Mouse (Mus musculus): ENCODE results near the gene Bloc1s1. TPM values are rescaled to one million over a fixed set of nuclear protein-coding genes. Genes with fewer than 3 reads are reported as not detected.

The Bloc1s1 gene
- polyA plus RNA-seq, 1 experiment from 2014 or later: 83.0 TPM

DNA sequence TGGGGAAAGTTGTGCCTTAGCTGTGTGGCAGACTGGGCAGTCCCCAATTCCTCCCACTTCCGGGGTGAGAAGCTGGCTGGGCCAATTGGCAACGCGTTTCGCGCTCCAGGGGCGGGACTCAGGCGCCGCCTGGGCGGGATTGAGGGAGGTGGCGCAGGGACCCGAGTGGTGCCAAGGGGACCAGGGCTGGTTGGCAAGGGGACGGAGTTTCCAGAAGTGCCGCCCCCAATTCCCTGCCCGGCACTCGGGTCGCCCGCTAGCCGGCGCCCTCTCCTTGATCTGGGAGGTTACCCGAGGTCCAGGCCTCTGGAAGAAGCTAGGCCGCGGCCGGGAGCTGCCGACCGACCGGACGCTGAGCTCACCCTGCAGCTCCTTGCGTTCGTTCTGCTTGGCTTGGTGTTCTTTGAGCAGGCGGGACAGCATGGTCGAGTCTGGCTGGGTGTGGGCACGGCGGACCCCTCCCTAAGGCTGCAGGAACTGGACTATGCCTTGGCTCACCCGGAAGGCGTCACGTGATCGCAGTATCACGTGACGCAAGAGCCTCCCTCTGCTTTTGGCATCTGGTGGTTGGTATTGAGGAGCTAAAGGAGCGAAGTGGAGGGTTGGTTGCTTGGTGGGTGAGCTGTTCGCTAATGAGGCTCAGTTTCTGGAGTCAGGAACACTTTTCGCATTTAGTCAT lies 683 bp downstream of the Bloc1s1 start:
- ATAC-seq: peak; percentile 98
- peaks cover 8% of the 10 kb centered on the region for H3K36me3 ChIP-seq
- peak overlapping the region; percentile 85 for H3K27ac ChIP-seq
- peaks cover 17% of the 10 kb centered on the region for H3K27me3 ChIP-seq (replicated peaks)
- peak overlapping the region; percentile 84 for H3K9ac ChIP-seq
- H3K4me2 ChIP-seq: peak overlapping the region; percentile 84
- H3K9me3 ChIP-seq (replicated peaks): no peaks in the 10 kb centered on the region
- peak overlapping the region; percentile 94 for H3K4me3 ChIP-seq
- peaks cover 39% of the 10 kb centered on the region for H3K4me1 ChIP-seq
- under 1% methylated on average over 42 of the region's 42 CpGs for WGBS (ENCODE audit: insufficient replicate concordance)

GRCm38 (mm10) chr10:128922822-128923012 lies 1.1 kb downstream of the Bloc1s1 start, which contains the start of gene Rdh5:
Gene Rdh5 (minus strand): TSS chr10:128922888.
- Histone ChIP-seq H3K9me3 (replicated peaks) (no peaks in the 10 kb centered on the region), H3K9ac (peak within 1 kb of the TSS; percentile 84), H3K36me3 (peaks cover 12% of the 10 kb centered on the region), H3K27me3 (replicated peaks) (peaks cover 13% of the 10 kb centered on the region; the same call in 1 of the 2 replicates), H3K27ac (peak within 1 kb of the TSS; percentile 85), H3K4me3 (peak within 1 kb of the TSS; percentile 94), H3K4me1 (peaks cover 44% of the 10 kb centered on the region), H3K4me2 (peak within 1 kb of the TSS; percentile 84)
- 13% methylated on average over 1 of the region's 1 CpGs for WGBS (ENCODE audit: insufficient replicate concordance)
- ATAC-seq: no peak

DNA sequence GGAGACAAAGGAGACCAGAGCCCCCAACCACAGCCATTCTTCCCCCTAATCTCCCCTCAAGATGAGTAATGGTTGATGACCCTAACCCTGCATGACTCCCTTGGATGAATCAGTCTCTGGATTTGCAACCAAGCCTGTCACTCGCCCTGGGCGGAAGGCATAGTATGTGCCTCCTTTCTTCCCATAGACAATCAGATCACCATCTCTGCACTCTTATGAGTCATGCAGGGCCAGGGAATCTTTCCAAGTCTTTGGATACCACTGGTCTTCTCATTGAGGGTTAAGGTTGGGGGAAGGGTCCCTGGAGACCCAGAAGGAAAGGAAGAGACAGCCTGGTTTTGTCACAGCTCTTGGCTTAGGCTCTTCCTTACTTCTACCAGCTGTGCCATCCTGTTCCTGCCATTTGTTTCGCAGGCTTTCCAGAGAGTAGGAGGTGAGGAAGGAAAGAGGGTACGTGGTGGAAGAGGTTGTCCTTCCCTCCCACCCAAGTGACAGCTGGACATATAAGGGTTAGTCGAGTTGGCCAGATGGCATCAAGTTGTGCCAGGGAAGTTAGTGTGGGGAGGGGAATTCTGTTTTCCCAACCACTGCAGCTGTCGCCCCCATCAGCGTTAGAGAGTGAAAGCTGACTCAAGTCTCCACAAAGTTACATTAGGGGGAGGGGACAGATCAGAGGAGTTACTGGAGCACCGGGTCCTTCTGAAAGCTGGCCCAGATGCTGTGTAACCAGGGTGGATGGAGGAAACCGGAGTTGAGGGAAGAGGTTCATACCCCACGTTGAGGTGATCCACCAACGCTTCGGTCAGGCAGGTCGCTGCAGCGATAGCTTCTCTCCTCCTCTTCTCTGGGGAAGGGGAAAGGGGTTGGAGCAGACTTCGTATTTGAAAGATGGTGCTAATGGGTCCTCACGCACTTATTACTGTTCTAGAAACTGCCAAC lies 1.7 kb downstream of the Bloc1s1 start:
- no peak for ATAC-seq
- H3K4me1 ChIP-seq: peaks cover 45% of the 10 kb centered on the region

DNA sequence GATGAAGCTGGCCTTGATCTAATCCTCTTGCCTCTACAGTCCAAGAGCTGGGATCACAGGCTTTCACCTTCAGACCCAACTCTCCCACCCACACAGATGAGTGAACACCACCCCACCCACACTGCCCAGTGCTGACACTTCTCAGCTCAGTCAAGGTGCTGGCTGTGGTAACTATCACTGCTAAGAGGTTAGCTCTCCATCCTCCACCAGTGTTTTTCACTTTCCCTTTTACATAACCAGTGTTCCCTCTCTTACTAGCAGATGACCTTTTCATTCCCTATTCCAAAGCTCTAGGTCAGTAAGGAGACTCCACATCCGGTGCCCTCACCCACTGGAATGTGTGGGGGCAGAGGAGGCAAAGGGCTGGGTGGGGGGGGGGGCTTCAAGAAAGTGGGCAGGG lies 2.6 kb downstream of the Bloc1s1 start:
- no peak overlapping the region for H3K4me3 ChIP-seq
- ATAC-seq: no peak
- no peaks in the 10 kb centered on the region for H3K9me3 ChIP-seq (replicated peaks)
- peaks cover 45% of the 10 kb centered on the region for H3K4me1 ChIP-seq
- 55% methylated on average over 1 of the region's 1 CpGs for WGBS (ENCODE audit: insufficient replicate concordance)
- no peak overlapping the region for H3K9ac ChIP-seq
- no peak overlapping the region for H3K27ac ChIP-seq
- H3K4me2 ChIP-seq: no peak overlapping the region
- 0 out of 2 replicates have a peak, but pooled peaks cover 8% of the 10 kb centered on the region for H3K27me3 ChIP-seq (replicated peaks)
- H3K36me3 ChIP-seq: peaks cover 19% of the 10 kb centered on the region

More for the DNA sequence above, 1.7 kb downstream of the Bloc1s1 start:
- no peaks in the 10 kb centered on the region for H3K9me3 ChIP-seq (replicated peaks)
- peaks cover 8% of the 10 kb centered on the region; the same call in 1 of the 2 replicates for H3K27me3 ChIP-seq (replicated peaks)
- H3K9ac ChIP-seq: peak overlapping the region; percentile 84
- peak overlapping the region; percentile 94 for H3K4me3 ChIP-seq
- H3K27ac ChIP-seq: peak overlapping the region; percentile 85
- 64% methylated on average over 16 of the region's 16 CpGs for WGBS (ENCODE audit: insufficient replicate concordance)
- H3K4me2 ChIP-seq: peak overlapping the region; percentile 84
- H3K36me3 ChIP-seq: peaks cover 13% of the 10 kb centered on the region

DNA sequence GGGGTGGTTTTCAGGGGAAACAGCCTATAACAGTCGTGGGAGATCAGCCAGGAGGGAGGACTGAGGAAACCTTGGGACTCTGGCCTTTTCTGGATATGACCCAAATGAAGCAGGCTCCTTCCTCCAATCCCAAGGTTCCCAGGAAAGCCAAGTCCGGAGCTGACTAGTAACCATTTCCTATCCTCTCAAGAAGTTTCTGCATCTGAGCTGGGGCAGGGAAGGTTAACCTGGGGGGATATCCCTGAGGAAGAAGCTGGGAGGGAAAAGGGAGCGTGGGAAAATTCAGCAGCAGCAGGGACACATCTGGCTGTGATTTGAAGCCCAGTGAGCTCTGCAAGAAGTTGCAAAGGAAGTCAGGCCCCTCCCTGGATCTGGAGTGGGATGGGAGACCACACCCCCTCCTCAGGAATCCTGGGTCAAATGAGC lies 3.1 kb downstream of the Bloc1s1 start:
- 69% methylated on average over 3 of the region's 3 CpGs for WGBS (ENCODE audit: insufficient replicate concordance)

GRCm38 (mm10) chr10:128919966-128920365 lies 3.9 kb downstream of the Bloc1s1 start:
- Histone ChIP-seq H3K4me2 (no peak overlapping the region), H3K9me3 (replicated peaks) (no peaks in the 10 kb centered on the region), H3K4me3 (no peak overlapping the region), H3K9ac (no peak overlapping the region), H3K36me3 (peaks cover 26% of the 10 kb centered on the region), H3K27ac (no peak overlapping the region), H3K4me1 (peaks cover 45% of the 10 kb centered on the region), H3K27me3 (replicated peaks) (0 out of 2 replicates have a peak, but pooled peaks cover 8% of the 10 kb centered on the region)
- ATAC-seq: no peak
- WGBS (ENCODE audit: insufficient replicate concordance): 80% methylated on average over 7 of the region's 7 CpGs

More for the DNA sequence above, 3.1 kb downstream of the Bloc1s1 start:
- Histone ChIP-seq H3K27ac (no peak overlapping the region), H3K9me3 (replicated peaks) (no peaks in the 10 kb centered on the region), H3K4me3 (no peak overlapping the region), H3K36me3 (peaks cover 19% of the 10 kb centered on the region), H3K4me2 (no peak overlapping the region), H3K9ac (no peak overlapping the region), H3K27me3 (replicated peaks) (0 out of 2 replicates have a peak, but pooled peaks cover 8% of the 10 kb centered on the region), H3K4me1 (peaks cover 45% of the 10 kb centered on the region)
- no peak for ATAC-seq

DNA sequence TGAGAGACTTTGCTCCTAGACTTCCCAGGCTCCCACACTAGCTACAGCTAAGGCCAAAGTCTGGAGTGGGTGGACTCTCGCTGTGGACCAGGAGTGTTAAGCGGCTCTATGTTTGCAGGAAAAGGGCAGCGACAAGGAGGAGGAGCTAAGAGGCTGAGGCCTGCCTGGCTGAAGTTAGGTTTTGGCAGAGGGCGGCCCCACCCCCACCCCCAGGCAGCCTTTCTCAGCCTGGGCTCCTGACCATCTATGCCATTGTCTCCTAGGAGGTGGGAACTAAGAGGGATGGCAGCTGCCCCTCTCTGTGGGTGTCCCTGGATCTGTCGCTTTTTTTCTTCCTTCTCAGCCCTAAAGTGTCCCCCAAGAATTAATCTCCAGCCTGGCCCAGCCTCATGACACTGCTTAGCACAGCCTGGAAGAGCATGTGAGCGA lies 4.6 kb downstream of the Bloc1s1 start:
- ATAC-seq: no peak
- Histone ChIP-seq H3K4me1 (peaks cover 44% of the 10 kb centered on the region), H3K27ac (peak overlapping the region; percentile 36), H3K4me2 (no peak overlapping the region), H3K9me3 (replicated peaks) (no peaks in the 10 kb centered on the region), H3K9ac (no peak overlapping the region), H3K4me3 (no peak overlapping the region), H3K36me3 (peaks cover 31% of the 10 kb centered on the region), H3K27me3 (replicated peaks) (0 out of 2 replicates have a peak, but pooled peaks cover 1% of the 10 kb centered on the region)
- 34% methylated on average over 6 of the region's 6 CpGs for WGBS (ENCODE audit: insufficient replicate concordance)

- no peak overlapping the region for H3K4me3 ChIP-seq
- H3K4me1 ChIP-seq: peaks cover 35% of the 10 kb centered on the region
- H3K9me3 ChIP-seq (replicated peaks): no peaks in the 10 kb centered on the region
- H3K9ac ChIP-seq: no peak overlapping the region
- H3K36me3 ChIP-seq: peaks cover 38% of the 10 kb centered on the region
- 65% methylated on average over 7 of the region's 7 CpGs for WGBS (ENCODE audit: insufficient replicate concordance)
- ATAC-seq: no peak
- H3K27me3 ChIP-seq (replicated peaks): no peaks in the 10 kb centered on the region
- H3K27ac ChIP-seq: 0 out of 2 replicates have a peak overlapping the region, but pooled peaks have one; percentile 10
- no peak overlapping the region for H3K4me2 ChIP-seq
Measured at GRCm38 (mm10) chr10:128918246-128918645, 5.6 kb downstream of the Bloc1s1 start.

GRCm38 (mm10) chr10:128917400-128917799 lies 6.4 kb downstream of the Bloc1s1 start:
- Histone ChIP-seq H3K9me3 (replicated peaks) (no peaks in the 10 kb centered on the region), H3K27ac (no peak overlapping the region), H3K27me3 (replicated peaks) (0 out of 2 replicates have a peak, but pooled peaks cover under 1% of the 10 kb centered on the region), H3K4me2 (no peak overlapping the region), H3K4me1 (peaks cover 32% of the 10 kb centered on the region), H3K9ac (no peak overlapping the region), H3K4me3 (no peak overlapping the region), H3K36me3 (peaks cover 39% of the 10 kb centered on the region)
- no peak for ATAC-seq
- WGBS (ENCODE audit: insufficient replicate concordance): 79% methylated on average over 6 of the region's 6 CpGs

DNA sequence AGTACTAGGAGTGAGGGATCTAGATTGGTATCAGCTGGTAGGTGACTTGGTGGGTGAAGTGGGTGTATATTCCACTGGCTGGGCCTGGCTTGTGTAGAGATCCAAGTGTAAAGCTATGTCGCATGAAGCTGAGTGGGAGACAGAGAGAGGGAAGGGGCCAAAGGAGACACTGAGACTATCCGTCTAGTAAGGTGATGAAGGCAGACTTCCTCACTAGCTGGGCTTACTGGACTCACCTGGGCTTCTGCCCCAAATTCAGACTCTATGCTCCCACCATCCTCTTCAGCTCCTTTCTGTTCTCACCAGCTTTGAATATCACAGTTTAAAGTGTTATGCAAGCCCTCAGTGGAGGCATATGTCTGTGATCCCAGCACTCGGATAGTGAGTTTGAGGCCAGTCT lies 7.2 kb downstream of the Bloc1s1 start:
- 71% methylated on average over 3 of the region's 3 CpGs for WGBS (ENCODE audit: insufficient replicate concordance)
- Histone ChIP-seq H3K4me2 (no peak overlapping the region), H3K4me3 (no peak overlapping the region), H3K36me3 (peaks cover 44% of the 10 kb centered on the region), H3K9me3 (replicated peaks) (no peaks in the 10 kb centered on the region), H3K27me3 (replicated peaks) (peaks cover 8% of the 10 kb centered on the region; the same call in 1 of the 2 replicates), H3K9ac (no peak overlapping the region), H3K4me1 (peaks cover 25% of the 10 kb centered on the region), H3K27ac (no peak overlapping the region)
- ATAC-seq: no peak

GRCm38 (mm10) chr10:128915550-128915949 lies 8.3 kb downstream of the Bloc1s1 start:
- Histone ChIP-seq H3K27me3 (replicated peaks) (peaks cover 19% of the 10 kb centered on the region), H3K27ac (no peak overlapping the region), H3K4me2 (no peak overlapping the region), H3K4me1 (peaks cover 26% of the 10 kb centered on the region), H3K4me3 (no peak overlapping the region), H3K36me3 (peaks cover 44% of the 10 kb centered on the region), H3K9ac (no peak overlapping the region), H3K9me3 (replicated peaks) (no peaks in the 10 kb centered on the region)
- WGBS (ENCODE audit: insufficient replicate concordance): 63% methylated on average over 2 of the region's 2 CpGs
- ATAC-seq: no peak

GRCm38 (mm10) chr10:128913696-128914095 lies 10.1 kb downstream of the Bloc1s1 start:
- H3K27ac ChIP-seq: no peak overlapping the region
- 86% methylated on average over 12 of the region's 12 CpGs for WGBS (ENCODE audit: insufficient replicate concordance)
- H3K36me3 ChIP-seq: peaks cover 39% of the 10 kb centered on the region
- no peak overlapping the region for H3K4me3 ChIP-seq
- H3K27me3 ChIP-seq (replicated peaks): peaks cover 38% of the 10 kb centered on the region
- no peak overlapping the region for H3K9ac ChIP-seq
- peaks cover 35% of the 10 kb centered on the region for H3K4me1 ChIP-seq
- H3K4me2 ChIP-seq: no peak overlapping the region
- H3K9me3 ChIP-seq (replicated peaks): no peaks in the 10 kb centered on the region
- ATAC-seq: no peak
